Mouse (Mus musculus): ENCODE measurements around the gene Hoxd4. TPM values are rescaled to one million over a fixed set of nuclear protein-coding genes. Genes with fewer than 3 reads are reported as not detected.

Gene Hoxd4
- polyA plus RNA-seq, 1 experiment = not detected

DNA sequence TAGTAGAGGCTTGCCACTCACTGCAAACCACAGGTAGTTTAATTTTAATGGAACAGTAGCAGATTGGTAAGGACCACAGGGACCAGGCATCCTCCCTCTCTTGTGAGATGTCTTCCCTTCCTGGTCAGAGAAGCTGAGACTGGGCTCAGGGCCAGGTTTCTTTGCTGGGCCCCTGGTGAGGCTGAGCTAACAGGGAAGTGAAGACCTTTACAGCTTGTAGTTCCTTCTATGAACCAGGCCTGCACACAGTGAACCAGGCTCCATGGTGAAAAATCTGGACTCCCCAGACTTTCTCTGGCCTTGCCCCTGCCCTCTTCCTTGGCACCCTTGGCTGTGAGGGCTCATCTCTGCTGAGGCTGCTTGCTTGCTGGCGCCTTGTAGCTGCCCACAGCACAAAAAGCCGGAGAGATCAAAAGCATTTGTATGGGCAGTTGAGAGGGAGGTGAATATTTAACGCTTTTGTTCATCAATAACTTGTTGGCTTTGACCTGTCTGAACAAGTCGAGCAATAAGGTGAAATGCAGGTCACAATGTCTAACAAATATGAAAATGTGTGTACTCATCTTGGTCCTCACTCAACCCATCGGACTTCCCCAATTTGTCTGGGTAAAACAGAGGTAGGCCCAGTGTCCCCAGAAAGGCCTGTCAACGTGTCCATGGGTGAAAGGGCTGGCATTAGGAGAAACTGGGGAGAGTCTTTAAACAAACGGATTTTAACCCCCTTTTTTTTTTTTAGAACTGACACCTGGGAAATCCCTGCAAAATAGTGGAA is 12.7 kb downstream of the Hoxd4 start:
- TF ChIP-seq POLR2A (IDR thresholded peaks at IDR 0.05; ENCODE audit: insufficient read length, low read depth) = no peak
- no peak for TF ChIP-seq TCF3 (IDR thresholded peaks at IDR 0.05; ENCODE audit: insufficient read length, low read depth)
- no peak for TF ChIP-seq REST (IDR thresholded peaks at IDR 0.05; ENCODE audit: insufficient read depth, insufficient read length)
- no peak for TF ChIP-seq MYOD1 (IDR thresholded peaks at IDR 0.05; ENCODE audit: control insufficient read depth in 1 of 3, insufficient read length in 2 of 3, low read depth in 2 of 3)
- TF ChIP-seq SRF (IDR thresholded peaks at IDR 0.05; ENCODE audit: control insufficient read depth, insufficient read length, low read depth) = no peak
- TF ChIP-seq E2F4 (IDR thresholded peaks at IDR 0.05; ENCODE audit: insufficient read depth) = no peak
- no peak for TF ChIP-seq CEBPB (IDR thresholded peaks at IDR 0.05; ENCODE audit: insufficient read depth, poor library complexity, severe bottlenecking)
- no peak for TF ChIP-seq USF1 (IDR thresholded peaks at IDR 0.05; ENCODE audit: low read depth)
- no peak for TF ChIP-seq TCF12 (IDR thresholded peaks at IDR 0.05; ENCODE audit: insufficient read depth, poor library complexity, severe bottlenecking)
- no peak for TF ChIP-seq POLR2AphosphoS2 (IDR thresholded peaks at IDR 0.05; ENCODE audit: insufficient read length, low read depth)
- no peak for TF ChIP-seq MYOG (IDR thresholded peaks at IDR 0.05; ENCODE audit: control insufficient read depth in 1 of 3, insufficient read depth in 1 of 3, insufficient read length in 2 of 3, low read depth in 2 of 3)
- no peak for TF ChIP-seq MAX (IDR thresholded peaks at IDR 0.05; ENCODE audit: low read depth)
- Histone ChIP-seq H3K4me2 (ENCODE audit: low read depth) (no peak overlapping the region), H3K79me2 (ENCODE audit: control insufficient read depth, insufficient read depth) (no peaks in the 10 kb centered on the region), H3K27me3 (ENCODE audit: control insufficient read depth, insufficient read depth, insufficient read length) (peaks cover 70% of the 10 kb centered on the region), H3ac (ENCODE audit: control insufficient read depth, insufficient read length) (no peak overlapping the region), H3K36me3 (ENCODE audit: control insufficient read depth, insufficient read depth) (no peaks in the 10 kb centered on the region), H3K4me3 (no peak overlapping the region)

DNA sequence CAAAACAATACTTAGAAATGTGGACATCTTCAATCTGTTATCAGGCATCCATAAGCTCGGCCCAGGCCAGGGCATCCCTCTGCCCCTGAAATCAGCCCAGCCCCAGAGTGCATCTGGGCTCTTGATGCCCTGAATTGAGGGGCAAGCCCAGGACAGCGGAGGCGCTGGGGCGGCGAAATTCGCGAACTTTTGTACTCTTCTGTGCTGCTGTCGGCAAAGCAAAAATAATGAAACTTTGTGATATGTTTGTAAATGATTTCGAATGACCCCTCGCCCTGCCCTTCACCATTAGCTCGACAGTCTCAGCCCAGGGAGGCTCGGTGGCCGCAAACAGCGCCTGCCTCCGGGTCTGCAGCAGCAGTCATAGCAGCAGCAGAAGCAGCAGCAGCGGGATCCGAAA is 13.4 kb downstream of the Hoxd4 start:
- Histone ChIP-seq H3K27me3 (ENCODE audit: control insufficient read depth, insufficient read depth, insufficient read length) (peaks cover 70% of the 10 kb centered on the region), H3K4me2 (ENCODE audit: low read depth) (no peak overlapping the region), H3K36me3 (ENCODE audit: control insufficient read depth, insufficient read depth) (no peaks in the 10 kb centered on the region), H3K4me3 (no peak overlapping the region), H3K79me2 (ENCODE audit: control insufficient read depth, insufficient read depth) (no peaks in the 10 kb centered on the region), H3ac (ENCODE audit: control insufficient read depth, insufficient read length) (no peak overlapping the region)
- TF ChIP-seq POLR2A (IDR thresholded peaks at IDR 0.05; ENCODE audit: insufficient read length, low read depth) = no peak
- no peak for TF ChIP-seq POLR2AphosphoS2 (IDR thresholded peaks at IDR 0.05; ENCODE audit: insufficient read length, low read depth)
- TF ChIP-seq MYOG (IDR thresholded peaks at IDR 0.05; ENCODE audit: control insufficient read depth in 1 of 3, insufficient read depth in 1 of 3, insufficient read length in 2 of 3, low read depth in 2 of 3) = no peak
- TF ChIP-seq TCF12 (IDR thresholded peaks at IDR 0.05; ENCODE audit: insufficient read depth, poor library complexity, severe bottlenecking) = no peak
- no peak for TF ChIP-seq USF1 (IDR thresholded peaks at IDR 0.05; ENCODE audit: low read depth)

- no peak within 1 kb of the TSS for H3ac ChIP-seq (ENCODE audit: control insufficient read depth, insufficient read length)
- no peak within 1 kb of the TSS for H3K4me3 ChIP-seq
- no peak for TF ChIP-seq USF1 (IDR thresholded peaks at IDR 0.05; ENCODE audit: low read depth)
- no peak for TF ChIP-seq CEBPB (IDR thresholded peaks at IDR 0.05; ENCODE audit: insufficient read depth, poor library complexity, severe bottlenecking)
- no peak for TF ChIP-seq MAX (IDR thresholded peaks at IDR 0.05; ENCODE audit: low read depth)
- no peak for TF ChIP-seq SRF (IDR thresholded peaks at IDR 0.05; ENCODE audit: control insufficient read depth, insufficient read length, low read depth)
- H3K27me3 ChIP-seq (ENCODE audit: control insufficient read depth, insufficient read depth, insufficient read length) = peaks cover 64% of the 10 kb centered on the region
- no peak within 1 kb of the TSS for H3K4me2 ChIP-seq (ENCODE audit: low read depth)
- H3K79me2 ChIP-seq (ENCODE audit: control insufficient read depth, insufficient read depth) = no peaks in the 10 kb centered on the region
- no peaks in the 10 kb centered on the region for H3K36me3 ChIP-seq (ENCODE audit: control insufficient read depth, insufficient read depth)
Measured at GRCm38 (mm10) chr2:74726551-74726950, 14.8 kb downstream of the Hoxd4 start, which contains the start of gene Gm28230. Gene Gm28230, plus strand, starts transcription at chr2:74726728.

DNA sequence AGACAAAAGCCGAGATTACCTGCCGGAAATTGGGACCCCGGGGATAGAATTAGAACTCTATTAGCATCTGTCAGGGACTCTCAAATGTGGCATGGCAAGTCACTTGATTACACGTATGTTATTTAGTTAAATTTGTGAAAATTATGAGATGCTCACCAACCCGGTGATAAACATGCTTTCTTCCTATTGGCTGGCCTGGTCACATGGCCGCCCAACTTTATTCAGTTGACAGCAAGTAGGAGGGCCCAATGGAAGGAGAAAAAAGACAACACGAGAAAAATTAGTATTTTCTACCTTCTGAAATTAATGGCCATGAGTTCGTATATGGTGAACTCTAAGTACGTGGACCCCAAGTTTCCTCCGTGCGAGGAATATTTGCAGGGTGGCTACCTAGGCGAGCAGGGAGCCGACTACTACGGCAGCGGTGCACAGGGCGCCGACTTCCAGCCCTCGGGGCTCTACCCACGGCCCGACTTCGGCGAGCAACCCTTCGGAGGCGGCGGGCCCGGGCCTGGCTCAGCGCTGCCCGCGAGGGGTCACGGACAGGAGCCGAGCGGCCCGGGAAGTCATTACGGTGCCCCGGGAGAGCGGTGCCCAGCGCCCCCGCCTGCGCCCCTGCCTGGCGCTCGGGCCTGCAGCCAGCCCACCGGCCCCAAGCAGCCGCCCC is 15.4 kb downstream of the Hoxd4 start:
- TF ChIP-seq TCF3 (IDR thresholded peaks at IDR 0.05; ENCODE audit: insufficient read length, low read depth) = no peak
- TF ChIP-seq CEBPB (IDR thresholded peaks at IDR 0.05; ENCODE audit: insufficient read depth, poor library complexity, severe bottlenecking) = no peak
- no peak for TF ChIP-seq REST (IDR thresholded peaks at IDR 0.05; ENCODE audit: insufficient read depth, insufficient read length)
- TF ChIP-seq MYOG (IDR thresholded peaks at IDR 0.05; ENCODE audit: control insufficient read depth in 1 of 3, insufficient read depth in 1 of 3, insufficient read length in 2 of 3, low read depth in 2 of 3) = no peak
- no peak for TF ChIP-seq TCF12 (IDR thresholded peaks at IDR 0.05; ENCODE audit: insufficient read depth, poor library complexity, severe bottlenecking)
- TF ChIP-seq USF1 (IDR thresholded peaks at IDR 0.05; ENCODE audit: low read depth) = no peak
- TF ChIP-seq SRF (IDR thresholded peaks at IDR 0.05; ENCODE audit: control insufficient read depth, insufficient read length, low read depth) = no peak
- TF ChIP-seq POLR2A (IDR thresholded peaks at IDR 0.05; ENCODE audit: insufficient read length, low read depth) = no peak
- TF ChIP-seq E2F4 (IDR thresholded peaks at IDR 0.05; ENCODE audit: insufficient read depth) = no peak
- Histone ChIP-seq H3ac (ENCODE audit: control insufficient read depth, insufficient read length) (no peak overlapping the region), H3K27me3 (ENCODE audit: control insufficient read depth, insufficient read depth, insufficient read length) (peaks cover 62% of the 10 kb centered on the region), H3K36me3 (ENCODE audit: control insufficient read depth, insufficient read depth) (no peaks in the 10 kb centered on the region), H3K79me2 (ENCODE audit: control insufficient read depth, insufficient read depth) (no peaks in the 10 kb centered on the region), H3K4me2 (ENCODE audit: low read depth) (no peak overlapping the region), H3K4me3 (no peak overlapping the region)

Measured in myocyte (in vitro differentiated cells).